ENCODE assay signal across 8 mouse cellular contexts in the genomic region with DNA sequence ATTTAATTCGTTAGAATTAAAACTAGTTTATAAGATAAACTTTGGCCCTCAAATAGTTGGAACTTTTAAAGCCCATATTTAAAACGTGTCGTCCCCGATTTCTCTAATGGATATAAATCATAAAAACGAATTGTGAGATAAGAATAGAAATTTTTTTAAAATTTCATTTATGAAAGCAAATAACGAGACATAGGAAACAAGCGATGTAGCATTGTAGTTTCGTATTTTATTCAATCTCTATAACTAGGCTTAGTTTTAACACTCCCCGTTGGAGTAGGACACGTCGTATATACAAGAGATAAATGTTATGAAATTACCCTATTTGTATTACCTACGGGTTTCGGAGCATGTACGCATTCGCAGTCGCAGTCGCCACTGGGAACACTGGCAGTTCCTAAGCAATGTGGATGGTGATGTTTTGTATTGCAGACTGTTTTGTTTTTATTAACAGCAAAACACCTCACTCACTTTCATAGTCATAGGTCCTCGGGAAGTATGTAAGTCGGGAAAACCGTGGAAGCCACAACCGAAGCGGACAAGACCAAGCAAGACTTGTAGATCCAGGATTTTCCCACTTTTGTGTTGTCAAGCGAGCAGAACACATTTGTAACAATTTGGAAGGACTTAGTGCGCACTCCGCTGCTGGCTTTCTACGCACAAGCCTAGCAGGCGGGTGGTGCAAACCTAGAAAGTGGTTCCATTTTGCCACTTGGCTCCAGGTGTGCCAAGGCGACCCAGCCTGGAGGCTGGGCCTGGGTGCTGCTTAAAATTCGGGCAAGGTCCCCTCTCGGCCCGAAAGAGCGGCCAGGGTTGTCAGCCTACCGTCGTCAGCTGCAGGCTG. TPM values are rescaled to one million over a fixed set of nuclear protein-coding genes. Genes with fewer than 3 reads are reported as not detected.
A peak's percentile ranks its signal among the peaks of the same experiment; 100 is the strongest.
DNase-seq lines count a peak whose midpoint lies in the region; ATAC-seq lines count a peak whose summit lies in the region.

No protein-coding gene starts in this region.

- peak; percentile 7 to 34 for DNase-seq in cerebellum, postnatal 14 days
- DNase-seq in cerebellum, adult 18-20 months = no peak
- DNase-seq in Muller cell, postnatal 12 days (ENCODE audit: inconsistent ontology term) = peak; percentile 34
- DNase-seq in liver, embryonic 13.5 days = no peak
- no peak for DNase-seq in cerebellum, postnatal 4 days (ENCODE audit: low spot score in 2 of 2)
- DNase-seq in left cerebral cortex, adult 9 months (ENCODE audit: low spot score in 2 of 2) = no peak
- DNase-seq in right cerebral cortex, adult 18-20 months = no peak

- no peak overlapping the region for H3K27ac ChIP-seq in heart, embryonic 16.5 days (ENCODE audit: low read length)
- no peak overlapping the region for H3K27ac ChIP-seq in liver, embryonic 13.5 days

- H3K4me2 ChIP-seq in heart, embryonic 16.5 days (ENCODE audit: low read depth, low read length) = peak overlapping the region; percentile 78
- no peak overlapping the region for H3K4me2 ChIP-seq in liver, embryonic 13.5 days

- no peak overlapping the region for H3K9ac ChIP-seq in heart, embryonic 16.5 days (ENCODE audit: low read length)
- no peak overlapping the region for H3K9ac ChIP-seq in liver, embryonic 13.5 days

- H3K27me3 ChIP-seq in heart, embryonic 16.5 days (ENCODE audit: control insufficient read depth, insufficient read depth, low read length) = peaks cover 70% of the 10 kb centered on the region
- H3K27me3 ChIP-seq in liver, embryonic 13.5 days = peaks cover 89% of the 10 kb centered on the region

- peak overlapping the region; percentile 54 for H3K4me3 ChIP-seq in heart, embryonic 16.5 days (ENCODE audit: low read length)
- 0 out of 2 replicates have a peak overlapping the region, but pooled peaks have one; percentile 37 for H3K4me3 ChIP-seq in liver, embryonic 13.5 days (replicated peaks)

- no peak for ATAC-seq in heart, embryonic 16.5 days (replicated peaks; ENCODE audit: extremely low read depth, insufficient read depth, low FRiP score)
- no peak for ATAC-seq in liver, embryonic 13.5 days (ENCODE audit: low read depth)

- 5% methylated on average over 34 of the region's 34 CpGs for WGBS in heart, embryonic 16.5 days
- WGBS in liver, embryonic 13.5 days (ENCODE audit: insufficient replicate concordance) = 7% methylated on average over 34 of the region's 34 CpGs

- no peaks in the 10 kb centered on the region for H3K36me3 ChIP-seq in heart, embryonic 16.5 days (ENCODE audit: control insufficient read depth, insufficient read depth)
- no peaks in the 10 kb centered on the region for H3K36me3 ChIP-seq in liver, embryonic 13.5 days

- peaks cover 24% of the 10 kb centered on the region for H3K4me1 ChIP-seq in heart, embryonic 16.5 days (ENCODE audit: control insufficient read depth, insufficient read depth, low read length)
- H3K4me1 ChIP-seq in liver, embryonic 13.5 days (replicated peaks) = peaks cover 8% of the 10 kb centered on the region; the same call in 1 of the 2 replicates

- H3K9me3 ChIP-seq in heart, embryonic 16.5 days (replicated peaks; ENCODE audit: control insufficient read depth, low read length) = no peaks in the 10 kb centered on the region
- no peaks in the 10 kb centered on the region for H3K9me3 ChIP-seq in liver, embryonic 13.5 days (replicated peaks)

RNA-seq across cellular contexts. Expression of a gene that starts 2.0 kb away (rescaled TPM):
- not detected in 2 replicates for polyA plus RNA-seq in heart, embryonic 16.5 days (2015; fragmentation: Nextera tagmentation; extraction: Ambion mirVana)
- not detected in 2 replicates for polyA plus RNA-seq in liver, embryonic 13.5 days (2015; fragmentation: Nextera tagmentation; extraction: Ambion mirVana)

RNA-seq across cellular contexts. Expression of a gene that starts 23.5 kb away (rescaled TPM):
- 825 and 837 TPM in 2 replicates for polyA plus RNA-seq in heart, embryonic 16.5 days (2015; fragmentation: Nextera tagmentation; extraction: Ambion mirVana)
- polyA plus RNA-seq in liver, embryonic 13.5 days (2015; fragmentation: Nextera tagmentation; extraction: Ambion mirVana) = 215 and 226 TPM in 2 replicates

RNA-seq across cellular contexts. Expression of a gene that starts 37.3 kb away (rescaled TPM):
- polyA plus RNA-seq in heart, embryonic 16.5 days (2015; fragmentation: Nextera tagmentation; extraction: Ambion mirVana) = 5.1 and 5.2 TPM in 2 replicates
- 0.23 and 0.28 TPM in 2 replicates for polyA plus RNA-seq in liver, embryonic 13.5 days (2015; fragmentation: Nextera tagmentation; extraction: Ambion mirVana)

Comparison
In these comparisons a context has a peak if more than half of its experiments do, and no peak if none do; other contexts are left out.
1. DNase-seq: peak in cerebellum, postnatal 14 days (2 of 2) and Muller cell, postnatal 12 days (single experiment); none in cerebellum, adult 18-20 months (0 of 2), liver, embryonic 13.5 days (single experiment), cerebellum, postnatal 4 days (0 of 2), left cerebral cortex, adult 9 months (0 of 2) and right cerebral cortex, adult 18-20 months (single experiment).